Mouse (Mus musculus) liver, postnatal 0 days (tissue): Measurements from ENCODE around the gene Aldh1a3. TPM values are rescaled to one million over a fixed set of nuclear protein-coding genes. Genes with fewer than 3 reads are reported as not detected.

Experiments used
- ATAC-seq: fragments of 200-750 bp; cut with Nextera tagmentation; 2 replicates; pipeline ENCODE4 v1.8.0; 2017; ENCODE audit warnings: mild to moderate bottlenecking, moderate library complexity
- DNase-seq: peaks from one replicate; pipeline ENCODE4 v3.0.0-alpha.2; 2016
- H3K27ac ChIP-seq: fragments of 300-500 bp; sonication (generic); 2 replicates; pipeline ENCODE4 v1.5.1; 2014; ENCODE audit warnings: antibody characterized with exemption, moderate library complexity, mild to moderate bottlenecking, low read depth
- H3K27me3 ChIP-seq: fragments of 300-500 bp; sonication (generic); 2 replicates; pipeline ENCODE4 v1.6.1; 2014; ENCODE audit warnings: low read length, control low read depth, mixed read lengths; ENCODE audit not compliant: insufficient read depth
- H3K36me3 ChIP-seq: fragments of 300-500 bp; sonication (generic); replicated peaks from 2 replicates; pipeline ENCODE4 v1.6.1; 2014; ENCODE audit warnings: mild to moderate bottlenecking, control low read depth, low read length, moderate library complexity, mixed read lengths; ENCODE audit not compliant: insufficient read depth
- H3K4me1 ChIP-seq: fragments of 300-500 bp; sonication (generic); 2 replicates; pipeline ENCODE4 v1.6.1; 2014; ENCODE audit warnings: antibody characterized with exemption, mild to moderate bottlenecking, control low read depth; ENCODE audit not compliant: insufficient read depth
- H3K4me2 ChIP-seq: fragments of 300-500 bp; sonication (generic); 2 replicates; pipeline ENCODE4 v1.6.1; 2014; ENCODE audit warnings: low read depth, mild to moderate bottlenecking, low read length, moderate library complexity, mixed read lengths
- H3K4me3 ChIP-seq: fragments of 300-500 bp; sonication (generic); 2 replicates; pipeline ENCODE4 v1.5.1; 2014; ENCODE audit warnings: low read depth, low read length
- H3K9ac ChIP-seq: fragments of 300-500 bp; sonication (generic); replicated peaks from 2 replicates; pipeline ENCODE4 v1.6.1; 2014; ENCODE audit warnings: mild to moderate bottlenecking, moderate library complexity
- H3K9me3 ChIP-seq: fragments of 300-500 bp; sonication (generic); 2 replicates; pipeline ENCODE4 v1.6.1; 2016; ENCODE audit warnings: mild to moderate bottlenecking, control low read depth, low read length, mixed read lengths
- CTCF ChIP-seq: sonication (generic); IDR thresholded peaks from 2 replicates; pipeline ENCODE4 v1.5.1; 2016; ENCODE audit warnings: antibody characterized with exemption, low read depth
- EP300 ChIP-seq: IDR thresholded peaks from 2 replicates; pipeline ENCODE4 v1.6.1; 2016; ENCODE audit warnings: antibody characterized with exemption, low read depth, mild to moderate bottlenecking
- WGBS: fragments of 180-500 bp; shearing (Covaris S2); extraction: QIAGEN DNeasy Blood & Tissue Kit; methylation state at CpG from one replicate; pipeline ENCODE4 v1.1.7; 2014; ENCODE audit not compliant: insufficient replicate concordance; 5-methylcytosine and 5-hydroxymethylcytosine counted together
- polyA plus RNA-seq: library from polyadenylated mRNA; unstranded; fragments of >200 nt; fragmentation: Nextera tagmentation; extraction: Ambion mirVana; gene quantifications from 2 replicates; pipeline ENCODE4 v1.2.1, GENCODE M21; 2015

Aldh1a3 gene
- polyA plus RNA-seq, 1 experiment from 2014 or later, result 1.4 TPM

GRCm38 (mm10) chr7:66445117-66445905 is 18.0 kb upstream of the Aldh1a3 start:
- no peak for TF ChIP-seq EP300
- TF ChIP-seq CTCF, result no peak
- ATAC-seq (no peak), DNase-seq (no peak)
- no peak overlapping the region for H3K4me2 ChIP-seq
- 33% methylated on average over 11 of the region's 11 CpGs for WGBS
- H3K4me3 ChIP-seq, result no peak overlapping the region
- H3K27me3 ChIP-seq, result 0 out of 2 replicates have a peak, but pooled peaks cover 3% of the 10 kb centered on the region
- H3K9me3 ChIP-seq, result no peaks in the 10 kb centered on the region
- H3K4me1 ChIP-seq, result peaks cover 3% of the 10 kb centered on the region; the same call in 1 of the 2 replicates
- H3K36me3 ChIP-seq, result no peaks in the 10 kb centered on the region
- no peak overlapping the region for H3K9ac ChIP-seq
- no peak overlapping the region for H3K27ac ChIP-seq

- WGBS, result 75% methylated on average over 5 of the region's 5 CpGs
- ATAC-seq (no peak), DNase-seq (no peak)
- Histone ChIP-seq H3K27ac (no peak overlapping the region), H3K9me3 (no peaks in the 10 kb centered on the region), H3K27me3 (0 out of 2 replicates have a peak, but pooled peaks cover 3% of the 10 kb centered on the region), H3K4me2 (no peak overlapping the region), H3K4me3 (no peak overlapping the region), H3K36me3 (no peaks in the 10 kb centered on the region), H3K9ac (no peak overlapping the region), H3K4me1 (peaks cover under 1% of the 10 kb centered on the region; the same call in 1 of the 2 replicates)
- TF ChIP-seq CTCF, result no peak
- no peak for TF ChIP-seq EP300
Observed at GRCm38 (mm10) chr7:66444706-66445105, 17.4 kb upstream of the Aldh1a3 start.

- DNase-seq, result no peak
- H3K27ac ChIP-seq, result no peak overlapping the region
- H3K27me3 ChIP-seq, result no peaks in the 10 kb centered on the region
- H3K9me3 ChIP-seq, result no peaks in the 10 kb centered on the region
- ATAC-seq, result no peak
- TF ChIP-seq CTCF, result no peak
- H3K4me2 ChIP-seq, result no peak overlapping the region
- H3K4me1 ChIP-seq, result no peaks in the 10 kb centered on the region
- H3K9ac ChIP-seq, result no peak overlapping the region
- WGBS, result 64% methylated on average over 15 of the region's 15 CpGs
- no peaks in the 10 kb centered on the region for H3K36me3 ChIP-seq
- H3K4me3 ChIP-seq, result no peak overlapping the region
Observed at GRCm38 (mm10) chr7:66442501-66443369, 15.4 kb upstream of the Aldh1a3 start.

GRCm38 (mm10) chr7:66438787-66439669 is 11.7 kb upstream of the Aldh1a3 start:
- H3K27me3 ChIP-seq, result no peaks in the 10 kb centered on the region
- no peaks in the 10 kb centered on the region for H3K36me3 ChIP-seq
- H3K4me1 ChIP-seq, result no peaks in the 10 kb centered on the region
- WGBS, result 38% methylated on average over 12 of the region's 12 CpGs
- no peak overlapping the region for H3K4me2 ChIP-seq
- no peaks in the 10 kb centered on the region for H3K9me3 ChIP-seq
- no peak for TF ChIP-seq CTCF
- no peak for TF ChIP-seq EP300
- DNase-seq, result no peak
- no peak overlapping the region for H3K9ac ChIP-seq
- no peak overlapping the region for H3K4me3 ChIP-seq
- no peak for ATAC-seq
- H3K27ac ChIP-seq, result no peak overlapping the region

GRCm38 (mm10) chr7:66434453-66434935 is 7.2 kb upstream of the Aldh1a3 start:
- no peak overlapping the region for H3K9ac ChIP-seq
- no peak for ATAC-seq
- WGBS, result 41% methylated on average over 10 of the region's 10 CpGs

More at GRCm38 (mm10) chr7:66434453-66434935, 7.2 kb upstream of the Aldh1a3 start:
- Histone ChIP-seq H3K9me3 (no peaks in the 10 kb centered on the region), H3K27me3 (no peaks in the 10 kb centered on the region), H3K4me1 (no peaks in the 10 kb centered on the region), H3K4me2 (no peak overlapping the region), H3K4me3 (no peak overlapping the region), H3K27ac (no peak overlapping the region), H3K36me3 (no peaks in the 10 kb centered on the region)
- peak; percentile 67 for DNase-seq
- peak; percentile 85 for TF ChIP-seq CTCF
- no peak for TF ChIP-seq EP300
